Mouse (Mus musculus) CH12.LX (cell line): ENCODE data around the gene Zpbp2.

Source experiments
- CTCF ChIP-seq, 2 experiments: IDR thresholded peaks in 1 of 2; conservative IDR thresholded peaks in 1 of 2; 2 replicates each; pipeline ENCODE4 v1.5.1; 2011 to 2012; ENCODE audit warnings: low read depth in 2 of 2, low read length in 2 of 2, improper control_type of control experiment in 1 of 2, inconsistent platforms in 1 of 2, mild to moderate bottlenecking in 1 of 2, moderate library complexity in 1 of 2
- ETS1 ChIP-seq: conservative IDR thresholded peaks from 2 replicates; pipeline ENCODE4 v1.6.1; 2012; ENCODE audit warnings: low read depth, mild to moderate bottlenecking, inconsistent platforms, low read length, improper control_type of control experiment, moderate library complexity
- IRF4 ChIP-seq: IDR thresholded peaks from 2 replicates; pipeline ENCODE4 v1.6.1; 2014; ENCODE audit warnings: low read depth, mild to moderate bottlenecking, inconsistent platforms, low read length, improper control_type of control experiment
- MAZ ChIP-seq: IDR thresholded peaks from 2 replicates; pipeline ENCODE4 v1.6.1; 2012; ENCODE audit warnings: low read depth, mild to moderate bottlenecking, inconsistent platforms, low read length, improper control_type of control experiment, moderate library complexity
- POLR2A ChIP-seq: IDR thresholded peaks from 2 replicates; pipeline ENCODE4 v1.6.1; 2011; ENCODE audit warnings: low read depth, mild to moderate bottlenecking, improper control_type of control experiment, low read length
- RAD21 ChIP-seq: IDR thresholded peaks from 2 replicates; pipeline ENCODE4 v1.6.1; 2011; ENCODE audit warnings: low read depth, mild to moderate bottlenecking, low read length, improper control_type of control experiment, moderate library complexity
- SMC3 ChIP-seq: IDR thresholded peaks from 2 replicates; pipeline ENCODE4 v1.6.1; 2011; ENCODE audit warnings: low read depth, low read length, improper control_type of control experiment
- TCF12 ChIP-seq: IDR thresholded peaks from 2 replicates; pipeline ENCODE4 v1.6.1; 2014; ENCODE audit warnings: low read depth, mild to moderate bottlenecking, inconsistent platforms, low read length, improper control_type of control experiment
- USF2 ChIP-seq: conservative IDR thresholded peaks from 2 replicates; pipeline ENCODE4 v1.6.1; 2011; ENCODE audit warnings: low read depth, low read length, improper control_type of control experiment
- ZC3H11A ChIP-seq: IDR thresholded peaks from 2 replicates; pipeline ENCODE4 v1.6.1; 2012; ENCODE audit warnings: low read depth, mild to moderate bottlenecking, inconsistent platforms, low read length, improper control_type of control experiment
- ZKSCAN1 ChIP-seq: IDR thresholded peaks from 2 replicates; pipeline ENCODE4 v1.6.1; 2012; ENCODE audit warnings: low read depth, inconsistent platforms, low read length, improper control_type of control experiment, borderline replicate concordance

GRCm38 (mm10) chr11:98599291-98599690 lies 48.4 kb downstream of the Zpbp2 start:
- TF ChIP-seq CTCF (conservative IDR thresholded peaks at IDR 0.05 in 1 of 2, IDR thresholded peaks at IDR 0.05 in 1 of 2; ENCODE audit: low read depth in 2 of 2, low read length in 2 of 2) (no peak), USF2 (no peak), TCF12 (no peak), POLR2A (no peak), IRF4 (no peak), RAD21 (no peak), MAZ (no peak), ETS1 (no peak), SMC3 (no peak), ZKSCAN1 (no peak), ZC3H11A (no peak)
